Mouse (Mus musculus) heart, adult 11 months (tissue): ENCODE data around the gene Scgb2b3.

Experiments
- DNase-seq: peaks from one replicate; pipeline ENCODE4 v3.0.0; 2022

Scgb2b3 gene

GRCm38 (mm10) chr7:31362022-31362560 is at the start of gene Scgb2b3:
Gene Scgb2b3 (minus strand): TSS chr7:31362072.
- DNase-seq = no peak

- no peak for DNase-seq
These were observed 13.4 kb upstream of the Scgb2b3 start, which contains the start of gene Scgb1b3 for GRCm38 (mm10) chr7:31375292-31375691. Gene Scgb1b3 (plus strand): TSS chr7:31375592.
